Mouse (Mus musculus) large intestine, adult 2 months (tissue): ENCODE measurements around the gene Tmem37. TPM values are rescaled to one million over a fixed set of nuclear protein-coding genes. Genes with fewer than 3 reads are reported as not detected.

Source experiments
- DNase-seq: peaks from one replicate; pipeline ENCODE4 v3.0.0-alpha.2; 2012; ENCODE audit warnings: low read depth, low spot score
- WGBS: fragments of 180-500 bp; shearing (Covaris S2); methylation state at CpG from one replicate; pipeline ENCODE4 v1.1.7; 2018; 5-methylcytosine and 5-hydroxymethylcytosine counted together
- polyA plus RNA-seq: library from polyadenylated mRNA; depleted of rRNA; stranded (reverse); fragments of >200 nt; gene quantifications from 2 replicates; pipeline ENCODE4 v1.2.3, GENCODE M21; 2012; rRNA removed

The Tmem37 gene
- polyA plus RNA-seq: 73.0 and 108 TPM in 2 replicates

GRCm38 (mm10) chr1:120073519-120074306 is at the start of gene Tmem37:
Gene Tmem37 (minus strand): TSS chr1:120074074.
- no peak for DNase-seq
- 6% methylated on average over 40 of the region's 40 CpGs for WGBS

GRCm38 (mm10) chr1:120122634-120123383 is 48.9 kb upstream of the Tmem37 start:
- no peak for DNase-seq
- WGBS: 78% methylated on average over 8 of the region's 8 CpGs

GRCm38 (mm10) chr1:120121930-120122530 is 48.2 kb upstream of the Tmem37 start:
- no peak for DNase-seq
- WGBS: 41% methylated on average over 9 of the region's 9 CpGs

GRCm38 (mm10) chr1:120120969-120121811 is 47.3 kb upstream of the Tmem37 start, which contains the start of the genes Dbi and 3110009E18Rik:
Gene Dbi (minus strand): TSS chr1:120121078.
Gene 3110009E18Rik (plus strand): TSS chr1:120121187.
- DNase-seq: peak; percentile 98
- under 1% methylated on average over 52 of the region's 52 CpGs for WGBS

GRCm38 (mm10) chr1:120120141-120120968 is 46.5 kb upstream of the Tmem37 start:
- 2% methylated on average over 24 of the region's 24 CpGs for WGBS
- no peak for DNase-seq

GRCm38 (mm10) chr1:120119389-120119788 is 45.5 kb upstream of the Tmem37 start:
- WGBS: 45% methylated on average over 4 of the region's 4 CpGs
- DNase-seq: no peak

GRCm38 (mm10) chr1:120118854-120119253 is 45.0 kb upstream of the Tmem37 start:
- DNase-seq: no peak
- WGBS: 61% methylated on average over 2 of the region's 2 CpGs

- no peak for DNase-seq
- 39% methylated on average over 11 of the region's 11 CpGs for WGBS
Observed at GRCm38 (mm10) chr1:120116106-120116505, 42.2 kb upstream of the Tmem37 start.

GRCm38 (mm10) chr1:120115671-120116081 is 41.8 kb upstream of the Tmem37 start:
- WGBS: 26% methylated on average over 9 of the region's 9 CpGs
- DNase-seq: no peak

GRCm38 (mm10) chr1:120112251-120113187 is 38.6 kb upstream of the Tmem37 start:
- 84% methylated on average over 12 of the region's 12 CpGs for WGBS
- DNase-seq: no peak

- WGBS: 66% methylated on average over 8 of the region's 8 CpGs
- no peak for DNase-seq
Observed at GRCm38 (mm10) chr1:120111766-120112165, 37.9 kb upstream of the Tmem37 start.

- WGBS: 91% methylated on average over 19 of the region's 19 CpGs
- no peak for DNase-seq
Observed at GRCm38 (mm10) chr1:120109741-120110432, 36.0 kb upstream of the Tmem37 start.

- no peak for DNase-seq
- WGBS: 27% methylated on average over 5 of the region's 5 CpGs
Observed at GRCm38 (mm10) chr1:120105556-120105959, 31.7 kb upstream of the Tmem37 start.

GRCm38 (mm10) chr1:120101227-120101609 is 27.3 kb upstream of the Tmem37 start:
- WGBS: 66% methylated on average over 3 of the region's 3 CpGs
- DNase-seq: no peak

GRCm38 (mm10) chr1:120100456-120101226 is 26.8 kb upstream of the Tmem37 start:
- WGBS: 46% methylated on average over 8 of the region's 8 CpGs

GRCm38 (mm10) chr1:120099483-120099882 is 25.6 kb upstream of the Tmem37 start:
- DNase-seq: no peak
- 65% methylated on average over 6 of the region's 6 CpGs for WGBS

More at GRCm38 (mm10) chr1:120100456-120101226, 26.8 kb upstream of the Tmem37 start:
- DNase-seq: no peak
